Mouse (Mus musculus) limb, embryonic 11.5 days (tissue): ENCODE measurements at regions not wholly inside any gene's neighbourhood (a gene's known extent, or its start where the extent isn't known, plus 50 kb on each side); places are given as distances from the start of the nearest gene placed in this dataset.

Source experiments
- ATAC-seq: fragments of 200-750 bp; cut with Nextera tagmentation; 2 replicates; pipeline ENCODE4 v1.8.0; 2017; ENCODE audit warnings: low read depth; ENCODE audit not compliant: insufficient number of reproducible peaks, low FRiP score, low TSS enrichment
- DNase-seq: peaks from one replicate; pipeline ENCODE4 v3.0.0-alpha.2; 2015; ENCODE audit warnings: low spot score
- H3K27ac ChIP-seq: fragments of 300-500 bp; sonication (generic); replicated peaks from 2 replicates; pipeline ENCODE4 v1.5.1; 2014; ENCODE audit warnings: low read depth, mild to moderate bottlenecking, low read length
- H3K27me3 ChIP-seq: fragments of 300-500 bp; sonication (generic); 2 replicates; pipeline ENCODE4 v1.6.1; 2014; ENCODE audit warnings: mild to moderate bottlenecking, low read length, mixed read lengths; ENCODE audit not compliant: control insufficient read depth, insufficient read depth
- H3K36me3 ChIP-seq: fragments of 300-500 bp; sonication (generic); 2 replicates; pipeline ENCODE4 v1.6.1; 2014; ENCODE audit warnings: mild to moderate bottlenecking, low read length, moderate library complexity, mixed read lengths; ENCODE audit not compliant: control insufficient read depth, insufficient read depth
- H3K4me1 ChIP-seq: fragments of 300-500 bp; sonication (generic); 2 replicates; pipeline ENCODE4 v1.6.1; 2014; ENCODE audit warnings: low read length, mixed read lengths; ENCODE audit not compliant: control insufficient read depth, insufficient read depth
- H3K4me2 ChIP-seq: fragments of 300-500 bp; sonication (generic); 2 replicates; pipeline ENCODE4 v1.6.1; 2014; ENCODE audit warnings: low read depth, mild to moderate bottlenecking, moderate library complexity; ENCODE audit not compliant: severe bottlenecking
- H3K4me3 ChIP-seq: fragments of 300-500 bp; sonication (generic); 2 replicates; pipeline ENCODE4 v1.5.1; 2014; ENCODE audit warnings: low read depth, low read length
- H3K9ac ChIP-seq: fragments of 300-500 bp; sonication (generic); 2 replicates; pipeline ENCODE4 v1.6.1; 2014; ENCODE audit warnings: mild to moderate bottlenecking, low read length
- H3K9me3 ChIP-seq: fragments of 300-500 bp; sonication (generic); 2 replicates; pipeline ENCODE4 v1.6.1; 2016; ENCODE audit warnings: low read length; ENCODE audit not compliant: control insufficient read depth
- WGBS: fragments of 180-500 bp; shearing (Covaris S2); extraction: QIAGEN DNeasy Blood & Tissue Kit; methylation state at CpG from one replicate; pipeline ENCODE4 v1.1.7; 2014; 5-methylcytosine and 5-hydroxymethylcytosine counted together

DNA sequence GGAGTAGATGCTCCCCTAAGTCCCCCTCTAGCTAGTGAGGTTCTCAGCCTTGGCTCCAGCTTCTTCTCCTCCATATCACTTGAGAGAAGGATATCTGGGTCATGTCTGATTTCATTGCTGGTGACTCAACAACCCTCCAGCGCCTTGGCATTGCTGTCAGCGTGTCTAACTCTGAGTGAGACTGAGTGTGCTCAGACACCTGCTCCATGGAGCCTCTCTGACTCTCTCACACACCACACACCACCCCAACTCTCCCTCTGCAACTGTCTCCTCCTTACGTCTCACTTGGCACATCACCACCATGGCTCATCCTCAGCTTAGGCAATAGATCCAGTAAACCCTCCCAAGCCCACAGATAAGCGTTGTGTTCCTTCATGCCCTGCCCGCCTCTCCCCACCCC is 260.0 kb downstream of the Rps15a start:
- Histone ChIP-seq H3K4me1 (no peaks in the 10 kb centered on the region), H3K27ac (no peak overlapping the region), H3K4me2 (no peak overlapping the region), H3K36me3 (no peaks in the 10 kb centered on the region), H3K9me3 (no peaks in the 10 kb centered on the region), H3K9ac (no peak overlapping the region), H3K27me3 (no peaks in the 10 kb centered on the region), H3K4me3 (no peak overlapping the region)
- WGBS: 93% methylated on average over 5 of the region's 5 CpGs
- no peak for ATAC-seq
- DNase-seq: no peak

DNA sequence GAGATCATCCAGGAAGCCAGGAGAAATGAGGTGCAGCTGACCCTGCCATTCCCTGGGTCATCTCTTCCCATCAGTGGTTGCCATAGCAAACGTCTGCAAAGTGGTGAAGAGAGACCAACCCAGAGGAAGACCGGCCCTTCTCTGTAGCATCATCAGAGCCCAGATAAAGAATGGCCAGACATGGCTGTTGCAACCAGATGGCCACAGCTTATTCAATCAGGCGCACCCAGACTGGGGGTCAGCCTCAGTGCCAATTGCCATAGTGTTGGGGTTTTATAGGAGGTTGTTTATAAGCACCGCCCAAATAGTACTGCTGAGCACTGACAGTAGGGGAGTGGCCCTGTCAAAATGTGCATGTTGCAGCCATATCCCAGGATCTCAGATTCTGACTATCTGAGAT is 262.3 kb downstream of the Rps15a start:
- ATAC-seq: no peak
- Histone ChIP-seq H3K36me3 (no peaks in the 10 kb centered on the region), H3K9me3 (no peaks in the 10 kb centered on the region), H3K9ac (no peak overlapping the region), H3K4me3 (no peak overlapping the region), H3K27me3 (no peaks in the 10 kb centered on the region), H3K4me1 (no peaks in the 10 kb centered on the region), H3K27ac (no peak overlapping the region), H3K4me2 (no peak overlapping the region)
- DNase-seq: no peak
- WGBS: 59% methylated on average over 4 of the region's 4 CpGs

GRCm38 (mm10) chr7:117852866-117853265 is 263.1 kb downstream of the Rps15a start:
- Histone ChIP-seq H3K9me3 (no peaks in the 10 kb centered on the region), H3K27ac (no peak overlapping the region), H3K4me2 (no peak overlapping the region), H3K9ac (no peak overlapping the region), H3K4me1 (no peaks in the 10 kb centered on the region), H3K36me3 (no peaks in the 10 kb centered on the region), H3K27me3 (no peaks in the 10 kb centered on the region), H3K4me3 (no peak overlapping the region)
- 81% methylated on average over 2 of the region's 2 CpGs for WGBS
- no peak for ATAC-seq
- no peak for DNase-seq

- 95% methylated on average over 6 of the region's 6 CpGs for WGBS
- no peaks in the 10 kb centered on the region for H3K27me3 ChIP-seq
- no peaks in the 10 kb centered on the region for H3K4me1 ChIP-seq
- H3K4me3 ChIP-seq: no peak overlapping the region
- DNase-seq (no peak), ATAC-seq (no peak)
- H3K9me3 ChIP-seq: no peaks in the 10 kb centered on the region
- H3K27ac ChIP-seq: no peak overlapping the region
- H3K36me3 ChIP-seq: no peaks in the 10 kb centered on the region
- H3K9ac ChIP-seq: no peak overlapping the region
- no peak overlapping the region for H3K4me2 ChIP-seq
These were observed 265.2 kb downstream of the Rps15a start for GRCm38 (mm10) chr7:117850822-117851221.

DNA sequence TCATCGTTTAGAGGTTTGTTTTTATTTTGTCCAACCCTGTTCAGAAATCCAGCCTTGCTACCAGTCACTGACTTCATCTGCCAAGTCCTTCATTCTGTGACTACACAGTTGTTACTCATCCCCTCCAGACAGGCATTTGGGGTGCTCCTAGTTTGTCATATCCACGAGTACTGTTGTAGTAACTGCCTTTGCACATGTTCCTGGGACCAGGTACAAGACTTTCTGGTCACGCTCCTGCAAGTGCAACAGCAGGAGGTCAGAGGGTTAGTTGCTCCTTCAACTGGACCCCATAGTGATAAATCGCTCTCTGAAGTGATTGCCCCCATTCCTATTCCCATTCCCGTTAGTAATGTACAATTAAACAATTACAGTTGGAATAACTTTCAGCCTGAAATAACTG is 269.9 kb downstream of the Rps15a start:
- DNase-seq (no peak), ATAC-seq (no peak)
- Histone ChIP-seq H3K4me2 (no peak overlapping the region), H3K9me3 (no peaks in the 10 kb centered on the region), H3K4me3 (no peak overlapping the region), H3K27me3 (no peaks in the 10 kb centered on the region), H3K9ac (no peak overlapping the region), H3K36me3 (no peaks in the 10 kb centered on the region), H3K27ac (no peak overlapping the region), H3K4me1 (no peaks in the 10 kb centered on the region)
- WGBS: 86% methylated on average over 5 of the region's 5 CpGs

DNA sequence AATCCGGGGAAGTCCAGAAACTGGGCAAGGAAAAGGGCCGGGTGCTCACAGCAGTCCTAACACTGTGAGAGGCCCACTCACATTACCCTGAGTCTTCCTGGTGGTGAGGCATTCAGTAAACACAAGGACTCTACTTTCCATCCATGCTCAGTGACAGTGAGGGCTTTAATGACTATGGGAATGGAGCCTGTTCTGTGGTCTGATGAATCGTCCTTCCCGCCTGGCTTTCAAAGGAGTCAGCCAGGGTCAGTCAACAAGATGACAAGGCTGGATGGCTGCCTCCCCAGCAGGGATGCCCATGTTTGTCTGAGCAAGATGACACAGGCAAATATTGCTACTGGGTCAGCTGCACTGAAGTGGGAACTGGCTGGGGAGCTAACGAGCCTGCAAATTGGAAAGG is 273.2 kb downstream of the Rps15a start:
- no peak for ATAC-seq
- no peaks in the 10 kb centered on the region for H3K9me3 ChIP-seq
- no peak overlapping the region for H3K4me2 ChIP-seq
- no peaks in the 10 kb centered on the region for H3K4me1 ChIP-seq
- no peaks in the 10 kb centered on the region for H3K27me3 ChIP-seq
- no peak overlapping the region for H3K9ac ChIP-seq
- WGBS: 22% methylated on average over 5 of the region's 5 CpGs
- no peak for DNase-seq
- no peak overlapping the region for H3K4me3 ChIP-seq
- no peak overlapping the region for H3K27ac ChIP-seq
- H3K36me3 ChIP-seq: no peaks in the 10 kb centered on the region

GRCm38 (mm10) chr7:117795035-117795434 is 321.0 kb downstream of the Rps15a start:
- H3K4me2 ChIP-seq: no peak overlapping the region
- DNase-seq (no peak), ATAC-seq (no peak)
- WGBS: 42% methylated on average over 3 of the region's 3 CpGs
- H3K27me3 ChIP-seq: no peaks in the 10 kb centered on the region
- H3K27ac ChIP-seq: no peak overlapping the region
- H3K9me3 ChIP-seq: no peaks in the 10 kb centered on the region
- H3K9ac ChIP-seq: no peak overlapping the region
- no peaks in the 10 kb centered on the region for H3K4me1 ChIP-seq
- H3K36me3 ChIP-seq: no peaks in the 10 kb centered on the region
- no peak overlapping the region for H3K4me3 ChIP-seq

- ATAC-seq: no peak
- Histone ChIP-seq H3K4me1 (no peaks in the 10 kb centered on the region), H3K4me3 (no peak overlapping the region), H3K9me3 (no peaks in the 10 kb centered on the region), H3K36me3 (no peaks in the 10 kb centered on the region), H3K4me2 (no peak overlapping the region), H3K27ac (no peak overlapping the region), H3K27me3 (no peaks in the 10 kb centered on the region), H3K9ac (no peak overlapping the region)
- 88% methylated on average over 6 of the region's 6 CpGs for WGBS
- no peak for DNase-seq
These were observed 322.0 kb downstream of the Rps15a start for GRCm38 (mm10) chr7:117793991-117794390.

DNA sequence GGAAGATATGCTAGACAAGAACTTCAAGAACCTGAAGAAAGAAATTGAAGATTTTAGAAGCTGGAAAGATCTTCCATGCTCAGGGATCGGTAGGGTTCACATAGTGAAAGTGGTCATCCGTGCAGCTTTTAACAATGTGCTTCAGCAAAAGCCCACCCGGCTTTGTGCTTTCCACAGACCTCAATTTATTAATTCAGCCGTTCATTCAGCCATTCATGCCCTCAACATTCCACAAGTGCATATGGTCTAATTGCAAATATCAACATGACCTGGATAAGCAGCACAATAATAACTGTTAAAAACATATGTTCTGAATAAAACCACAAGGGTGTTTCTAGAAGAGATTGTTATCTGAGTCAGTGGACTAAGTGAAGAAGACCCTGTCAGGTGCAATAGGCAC is 323.5 kb downstream of the Rps15a start:
- Histone ChIP-seq H3K4me1 (no peaks in the 10 kb centered on the region), H3K4me2 (no peak overlapping the region), H3K27me3 (no peaks in the 10 kb centered on the region), H3K9me3 (no peaks in the 10 kb centered on the region), H3K4me3 (no peak overlapping the region), H3K9ac (no peak overlapping the region), H3K36me3 (no peaks in the 10 kb centered on the region), H3K27ac (no peak overlapping the region)
- WGBS: 89% methylated on average over 4 of the region's 4 CpGs
- ATAC-seq (no peak), DNase-seq (no peak)
